Mouse (Mus musculus) liver, adult 2 months (tissue): ENCODE results near the gene Kras. TPM values are rescaled to one million over a fixed set of nuclear protein-coding genes. Genes with fewer than 3 reads are reported as not detected.

ENCODE experiments used
- DNase-seq: peaks from one replicate; pipeline ENCODE4 v3.0.0-alpha.2; 2011; ENCODE audit warnings: low read depth, low spot score; ENCODE audit errors: extremely low read depth
- H3K27ac ChIP-seq: fragments of 200-500 bp; replicated peaks from 2 replicates; pipeline ENCODE4 v1.5.1; 2012; ENCODE audit warnings: low read depth, mild to moderate bottlenecking, control low read depth, inconsistent platforms, low read length; ENCODE audit not compliant: insufficient read depth
- H3K27me3 ChIP-seq: fragments of 200-500 bp; 2 replicates; pipeline ENCODE4 v1.6.1; 2012; ENCODE audit warnings: mild to moderate bottlenecking, moderate library complexity, low read length, inconsistent platforms; ENCODE audit not compliant: control insufficient read depth, insufficient read depth
- H3K36me3 ChIP-seq: fragments of 200-500 bp; 2 replicates; pipeline ENCODE4 v1.6.1; 2012; ENCODE audit warnings: low read length, inconsistent platforms; ENCODE audit not compliant: control insufficient read depth, insufficient read depth
- H3K4me1 ChIP-seq: fragments of 200-500 bp; 2 replicates; pipeline ENCODE4 v1.6.1; 2011; ENCODE audit warnings: low read length; ENCODE audit not compliant: control insufficient read depth, insufficient read depth
- H3K4me3 ChIP-seq: fragments of 200-500 bp; 2 replicates; pipeline ENCODE4 v1.5.1; 2011; ENCODE audit warnings: low read depth, mild to moderate bottlenecking, control low read depth, low read length, moderate library complexity; ENCODE audit not compliant: insufficient read depth
- H3K79me2 ChIP-seq: fragments of 200-500 bp; 2 replicates; pipeline ENCODE4 v1.6.1; 2012; ENCODE audit warnings: inconsistent platforms, mild to moderate bottlenecking, low read length, moderate library complexity; ENCODE audit not compliant: control insufficient read depth, insufficient read depth
- H3K9ac ChIP-seq: fragments of 200-500 bp; 2 replicates; pipeline ENCODE4 v1.6.1; 2012; ENCODE audit warnings: low read depth, mild to moderate bottlenecking, control low read depth, inconsistent platforms, low read length
- CTCF ChIP-seq: fragments of 200-500 bp; IDR thresholded peaks from 2 replicates; pipeline ENCODE4 v1.5.1; 2011; ENCODE audit warnings: low read depth, low read length, control low read depth
- POLR2A ChIP-seq: fragments of 200-500 bp; IDR thresholded peaks from 2 replicates; pipeline ENCODE4 v1.6.1; 2011; ENCODE audit warnings: low read length, control low read depth; ENCODE audit not compliant: insufficient read depth; ENCODE audit errors: extremely low read depth
- WGBS: fragments of 180-500 bp; shearing (Covaris S2); methylation state at CpG from one replicate; pipeline ENCODE4 v1.1.7; 2018; 5-methylcytosine and 5-hydroxymethylcytosine counted together
- polyA plus RNA-seq: library from polyadenylated mRNA; depleted of rRNA; stranded (reverse); fragments of >200 nt; gene quantifications from 2 replicates; pipeline ENCODE4 v1.2.3, GENCODE M21; 2012
- total RNA-seq: library from RNA; depleted of rRNA; stranded (reverse); fragments of >200 nt; gene quantifications from 2 replicates; pipeline ENCODE4 v1.2.3, GENCODE M21; 2014

Kras gene
- total and polyA plus RNA-seq, 2 experiments = 8.4 to 9.9 TPM

DNA sequence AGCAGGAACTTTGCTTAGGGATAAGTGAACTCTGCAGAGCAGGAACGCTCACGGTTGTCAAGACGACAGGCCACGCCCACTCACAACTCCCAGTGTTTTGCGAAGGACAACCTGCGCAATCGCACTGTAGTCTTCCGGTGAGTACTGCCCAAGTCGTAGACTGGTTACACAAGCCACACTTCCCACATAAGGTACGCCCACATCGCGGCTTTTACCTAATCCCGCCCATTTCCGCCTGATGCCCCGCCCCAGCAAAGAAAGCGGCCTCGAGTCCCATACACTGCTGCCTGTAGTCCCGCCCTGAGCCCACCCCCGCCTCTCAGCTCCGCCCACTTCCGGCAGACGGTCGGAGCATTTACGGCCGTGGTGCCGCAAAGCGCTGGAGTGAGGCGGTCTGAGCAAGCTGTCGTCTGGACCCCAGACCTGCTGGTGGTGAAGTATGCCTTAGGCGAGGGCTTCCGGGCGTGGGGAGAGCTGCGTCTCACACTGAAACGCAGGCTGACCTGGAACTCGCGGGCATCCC lies 39.2 kb downstream of the Kras start, which contains the start of the genes Casc1 and Etfrf1:
Gene Casc1 (minus strand): TSS at position 190 of the 523 bp plus-strand sequence.
Gene Etfrf1 (plus strand): TSS at position 319 of the 523 bp plus-strand sequence.
- Histone ChIP-seq H3K4me3 (peak within 1 kb of the TSS; percentile 78), H3K27ac (peak within 1 kb of the TSS; percentile 90), H3K4me1 (peaks cover 11% of the 10 kb centered on the region), H3K9ac (peak within 1 kb of the TSS; percentile 79), H3K27me3 (no peaks in the 10 kb centered on the region), H3K36me3 (no peaks in the 10 kb centered on the region; the same call in none of the 2 replicates), H3K79me2 (peaks cover 3% of the 10 kb centered on the region; the same call in 1 of the 2 replicates)
- TF ChIP-seq CTCF (no peak), POLR2A (peak; percentile 99)
- peak; percentile 100 for DNase-seq
- WGBS = under 1% methylated on average over 36 of the region's 36 CpGs

GRCm38 (mm10) chr6:145210056-145210680 lies 39.9 kb downstream of the Kras start:
- H3K9ac ChIP-seq = no peak overlapping the region
- TF ChIP-seq CTCF (no peak), POLR2A (no peak)
- WGBS = 29% methylated on average over 8 of the region's 8 CpGs
- no peak overlapping the region for H3K27ac ChIP-seq
- DNase-seq = no peak
- H3K36me3 ChIP-seq = no peaks in the 10 kb centered on the region
- H3K79me2 ChIP-seq = peaks cover 3% of the 10 kb centered on the region; the same call in 1 of the 2 replicates
- H3K4me1 ChIP-seq = peaks cover 11% of the 10 kb centered on the region
- no peaks in the 10 kb centered on the region for H3K27me3 ChIP-seq
- peak overlapping the region; percentile 50 for H3K4me3 ChIP-seq

GRCm38 (mm10) chr6:145205142-145205541 lies 44.9 kb downstream of the Kras start:
- Histone ChIP-seq H3K4me1 (no peaks in the 10 kb centered on the region), H3K27me3 (no peaks in the 10 kb centered on the region), H3K79me2 (no peaks in the 10 kb centered on the region), H3K9ac (no peak overlapping the region), H3K36me3 (no peaks in the 10 kb centered on the region), H3K4me3 (no peak overlapping the region), H3K27ac (no peak overlapping the region)
- TF ChIP-seq POLR2A (no peak), CTCF (no peak)
- 84% methylated on average over 10 of the region's 10 CpGs for WGBS
- DNase-seq = no peak

- no peaks in the 10 kb centered on the region for H3K79me2 ChIP-seq
- 91% methylated on average over 6 of the region's 6 CpGs for WGBS
- no peaks in the 10 kb centered on the region for H3K27me3 ChIP-seq
- no peak overlapping the region for H3K9ac ChIP-seq
- H3K4me3 ChIP-seq = no peak overlapping the region
- no peaks in the 10 kb centered on the region for H3K36me3 ChIP-seq
- no peak for TF ChIP-seq CTCF
- TF ChIP-seq POLR2A = no peak
- H3K4me1 ChIP-seq = no peaks in the 10 kb centered on the region
- H3K27ac ChIP-seq = no peak overlapping the region
- no peak for DNase-seq
Measured at GRCm38 (mm10) chr6:145204440-145204839, 45.6 kb downstream of the Kras start.

DNA sequence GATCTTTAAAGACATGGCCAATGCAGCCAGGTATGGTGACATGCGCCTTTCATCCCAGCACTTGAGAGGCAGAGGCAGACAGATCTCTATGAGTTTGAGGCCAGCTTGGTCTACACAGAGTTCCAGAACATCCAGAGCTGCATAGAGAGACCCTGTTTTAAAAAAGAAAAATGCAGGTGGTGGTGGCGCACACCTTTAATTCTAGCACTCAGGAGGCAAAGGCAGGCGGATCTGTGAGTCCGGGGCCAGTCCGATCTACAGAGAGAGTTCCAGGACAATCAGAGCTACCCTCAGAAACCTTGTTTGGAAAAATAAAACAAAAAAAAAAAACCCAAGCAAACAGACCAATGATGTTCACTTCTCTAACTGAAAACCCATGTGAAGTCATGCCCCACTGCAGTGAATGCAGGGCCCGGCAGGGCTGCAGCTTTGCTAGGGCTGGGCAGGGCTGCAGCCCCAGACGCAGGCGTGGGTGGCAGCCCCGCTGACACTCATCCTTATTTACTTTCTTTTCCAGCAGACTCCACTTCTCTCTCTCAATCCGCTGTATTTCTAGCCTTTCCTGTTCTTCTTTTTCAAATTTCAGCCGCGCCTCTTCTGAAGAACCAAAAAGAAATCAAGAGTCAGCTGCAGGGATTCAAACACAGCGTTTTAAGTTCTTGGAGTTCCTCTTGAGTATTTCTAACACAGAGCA lies 47.5 kb downstream of the Kras start:
- H3K27ac ChIP-seq = no peak overlapping the region
- H3K4me1 ChIP-seq = no peaks in the 10 kb centered on the region
- H3K36me3 ChIP-seq = no peaks in the 10 kb centered on the region
- no peaks in the 10 kb centered on the region for H3K79me2 ChIP-seq
- 77% methylated on average over 13 of the region's 13 CpGs for WGBS
- H3K9ac ChIP-seq = no peak overlapping the region
- no peak overlapping the region for H3K4me3 ChIP-seq
- no peak for TF ChIP-seq POLR2A
- TF ChIP-seq CTCF = no peak
- no peak for DNase-seq
- H3K27me3 ChIP-seq = no peaks in the 10 kb centered on the region
